Mouse (Mus musculus) G1E (cell line): ENCODE results near the gene Iqcc. TPM values are rescaled to one million over a fixed set of nuclear protein-coding genes. Genes with fewer than 3 reads are reported as not detected.

Experiments
- ATAC-seq: 2 replicates; pipeline ENCODE4 v1.8.0; 2016; ENCODE audit warnings: mild to moderate bottlenecking; ENCODE audit not compliant: insufficient number of reproducible peaks, poor library complexity, low FRiP score, severe bottlenecking; ENCODE audit errors: extremely low read depth
- DNase-seq: peaks from one replicate; pipeline ENCODE4 v3.0.0; 2012; ENCODE audit warnings: low spot score
- H3K27me3 ChIP-seq: 2 replicates; pipeline ENCODE4 v1.6.1; 2012; ENCODE audit warnings: mild to moderate bottlenecking, low read length, inconsistent platforms; ENCODE audit not compliant: insufficient read depth
- H3K36me3 ChIP-seq: replicated peaks from 2 replicates; pipeline ENCODE3; 2012; ENCODE audit warnings: mild to moderate bottlenecking, inconsistent platforms
- H3K4me1 ChIP-seq: 2 replicates; pipeline ENCODE4 v1.6.1; 2012; ENCODE audit warnings: low read depth, low read length, inconsistent platforms, mixed read lengths; ENCODE audit not compliant: insufficient read depth
- H3K4me3 ChIP-seq: 2 replicates; pipeline ENCODE4 v1.5.1; 2012; ENCODE audit warnings: low read depth, mild to moderate bottlenecking, inconsistent platforms, low read length, moderate library complexity, mixed read lengths
- H3K9me3 ChIP-seq: replicated peaks from 2 replicates; pipeline ENCODE4 v1.6.1; 2012; ENCODE audit warnings: inconsistent platforms
- CTCF ChIP-seq: IDR thresholded peaks from 2 replicates; pipeline ENCODE4 v1.5.1; 2012; ENCODE audit warnings: low read depth, low read length, inconsistent platforms, mixed read lengths
- GATA1 ChIP-seq: IDR thresholded peaks from 2 replicates; pipeline ENCODE4 v1.6.1; 2012; ENCODE audit warnings: borderline replicate concordance, low read length, inconsistent platforms, mixed read lengths
- GATA2 ChIP-seq: IDR thresholded peaks from 2 replicates; pipeline ENCODE4 v1.6.1; 2012; ENCODE audit warnings: low read depth, low read length, inconsistent platforms, borderline replicate concordance
- POLR2AphosphoS5 ChIP-seq: IDR thresholded peaks from 2 replicates; pipeline ENCODE4 v1.6.1; 2012; ENCODE audit warnings: low read depth, low read length, inconsistent platforms; ENCODE audit not compliant: insufficient replicate concordance
- TAL1 ChIP-seq: conservative IDR thresholded peaks from 2 replicates; pipeline ENCODE4 v1.6.1; 2012; ENCODE audit warnings: low read depth, low read length, inconsistent platforms, mixed read lengths
- polyA plus RNA-seq: library from polyadenylated mRNA; stranded (reverse); fragments of >175 nt; gene quantifications from 2 replicates; pipeline ENCODE4 v1.2.3, GENCODE M21; 2012
- total RNA-seq, 2 experiments: library from RNA; stranded (forward) in 1 of 2; stranded (reverse) in 1 of 2; fragments of 200-1000 nt in 1 of 2; fragments of >200 nt in 1 of 2; fragmentation: Nextera tagmentation in 1 of 2; gene quantifications; 2 replicates each; pipeline ENCODE4 v1.2.3; 2014 to 2017

Gene Iqcc
- total and polyA plus RNA-seq, 3 experiments: 8.8 to 35.0 (median 23.6) TPM

DNA sequence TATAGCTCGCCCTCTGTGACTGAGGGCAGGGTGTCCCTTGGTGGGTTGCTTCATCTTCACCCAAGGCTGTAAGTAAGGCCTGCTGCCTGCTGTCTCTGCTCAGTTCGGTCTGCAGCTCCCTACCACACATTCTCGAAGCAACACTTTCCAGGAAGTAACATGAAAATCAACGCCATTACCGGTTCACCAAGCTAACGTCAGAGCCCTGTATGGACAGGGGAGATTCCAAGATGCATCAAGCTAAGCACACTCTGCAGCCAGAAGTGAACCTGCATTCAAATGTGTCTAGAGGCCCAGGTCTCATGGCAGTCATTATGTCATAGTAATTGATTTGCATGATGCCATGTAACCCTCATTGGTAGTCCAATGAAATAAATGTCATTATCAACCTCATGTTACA is 48.9 kb downstream of the Iqcc start:
- DNase-seq (no peak), ATAC-seq (no peak)
- Histone ChIP-seq H3K4me1 (peaks cover 11% of the 10 kb centered on the region), H3K36me3 (no peaks in the 10 kb centered on the region), H3K4me3 (no peak overlapping the region), H3K9me3 (no peaks in the 10 kb centered on the region), H3K27me3 (peaks cover 46% of the 10 kb centered on the region)
- TF ChIP-seq POLR2AphosphoS5: no peak
- no peak for TF ChIP-seq GATA2

DNA sequence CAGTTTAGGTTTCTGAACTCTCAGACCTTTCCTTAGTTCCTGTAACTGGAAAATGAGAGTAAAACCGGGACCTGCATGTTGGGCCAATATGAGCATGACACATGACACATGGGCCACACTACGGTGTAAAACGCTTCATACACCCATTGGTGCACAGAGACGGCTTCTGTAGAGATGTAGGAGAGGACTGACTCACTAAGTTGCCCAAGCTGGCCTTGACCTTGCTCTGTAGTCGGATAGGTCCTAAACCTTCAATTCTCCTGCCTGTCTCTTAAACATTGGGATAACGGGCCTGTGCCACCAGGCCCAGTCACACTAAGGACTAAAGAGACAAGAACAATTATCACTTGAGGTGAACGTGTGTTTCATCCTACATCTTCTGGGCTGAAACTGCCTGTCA is 50.5 kb downstream of the Iqcc start:
- no peak for ATAC-seq
- peaks cover 5% of the 10 kb centered on the region for H3K4me1 ChIP-seq
- no peak for DNase-seq
- no peaks in the 10 kb centered on the region for H3K36me3 ChIP-seq
- H3K27me3 ChIP-seq: peaks cover 36% of the 10 kb centered on the region
- TF ChIP-seq GATA2 (no peak), POLR2AphosphoS5 (no peak), TAL1 (no peak), GATA1 (no peak), CTCF (no peak)
- H3K9me3 ChIP-seq: no peaks in the 10 kb centered on the region
- H3K4me3 ChIP-seq: no peak overlapping the region

DNA sequence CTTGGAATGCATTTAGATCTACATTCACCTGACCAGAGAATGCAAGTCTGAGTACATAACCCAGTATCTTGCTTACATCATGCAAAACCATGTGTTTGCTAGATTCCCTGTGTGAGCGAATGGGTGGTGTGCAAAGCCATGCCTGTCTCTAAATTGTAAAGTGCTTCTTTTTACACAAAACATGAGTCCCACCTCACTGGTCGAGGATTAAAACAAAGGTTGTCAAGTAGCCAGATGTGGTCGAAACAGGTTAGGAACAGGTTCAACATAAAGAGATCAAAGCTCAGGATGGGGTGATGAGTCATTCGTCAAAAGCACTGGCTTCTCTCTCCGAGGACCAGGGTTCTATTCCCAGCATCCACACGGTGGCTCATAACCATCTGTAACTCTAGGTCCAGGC is 53.8 kb downstream of the Iqcc start:
- no peaks in the 10 kb centered on the region for H3K36me3 ChIP-seq
- H3K4me1 ChIP-seq: 0 out of 2 replicates have a peak, but pooled peaks cover 3% of the 10 kb centered on the region
- DNase-seq: no peak
- ATAC-seq: no peak
- H3K9me3 ChIP-seq: no peaks in the 10 kb centered on the region
- H3K4me3 ChIP-seq: no peak overlapping the region
- no peak for TF ChIP-seq CTCF
- no peak for TF ChIP-seq POLR2AphosphoS5
- no peak for TF ChIP-seq TAL1
- H3K27me3 ChIP-seq: peaks cover 12% of the 10 kb centered on the region

Other genes with a start within 250 kb of the Iqcc start
- not detected in 2 replicates for gene Zbtb8a, start 241.0 kb downstream of the Iqcc start, total RNA-seq (2014; fragmentation: Nextera tagmentation)
- 0.64 and 0.87 TPM in 2 replicates for gene Zbtb8a, start 241.0 kb downstream of the Iqcc start, total RNA-seq (2017)
- 0.14 and 0.17 TPM in 2 replicates for gene Zbtb8a, start 241.0 kb downstream of the Iqcc start, polyA plus RNA-seq
- gene Zbtb8b, start 178.2 kb downstream of the Iqcc start, total RNA-seq (2014; fragmentation: Nextera tagmentation): not detected in 2 replicates
- gene Zbtb8b, start 178.2 kb downstream of the Iqcc start, total RNA-seq (2017): 0.06 and 0.16 TPM in 2 replicates
- not detected in 2 replicates for gene Zbtb8b, start 178.2 kb downstream of the Iqcc start, polyA plus RNA-seq
- 25.0 and 91.3 TPM in 2 replicates for gene Bsdc1, start 157.5 kb downstream of the Iqcc start, total RNA-seq (2014; fragmentation: Nextera tagmentation)
- gene Bsdc1, start 157.5 kb downstream of the Iqcc start, total RNA-seq (2017): 28.4 and 29.1 TPM in 2 replicates
- gene Bsdc1, start 157.5 kb downstream of the Iqcc start, polyA plus RNA-seq: 25.7 and 34.8 TPM in 2 replicates
- not detected in 2 replicates for gene Tssk3, start 128.1 kb downstream of the Iqcc start, total RNA-seq (2014; fragmentation: Nextera tagmentation)
- 0.38 TPM in 1 of 2 replicates, not detected in the other for gene Tssk3, start 128.1 kb downstream of the Iqcc start, total RNA-seq (2017)
- gene Tssk3, start 128.1 kb downstream of the Iqcc start, polyA plus RNA-seq: not detected in 2 replicates
- not detected in 2 replicates for gene Fam229a, start 127.9 kb downstream of the Iqcc start, total RNA-seq (2014; fragmentation: Nextera tagmentation)
- not detected in 2 replicates for gene Fam229a, start 127.9 kb downstream of the Iqcc start, total RNA-seq (2017)
- 0.31 TPM in 1 of 2 replicates, not detected in the other for gene Fam229a, start 127.9 kb downstream of the Iqcc start, polyA plus RNA-seq
- gene Marcksl1, start 105.5 kb downstream of the Iqcc start, total RNA-seq (2014; fragmentation: Nextera tagmentation): 14.5 and 18.7 TPM in 2 replicates
- 13.4 and 13.6 TPM in 2 replicates for gene Marcksl1, start 105.5 kb downstream of the Iqcc start, total RNA-seq (2017)
- gene Marcksl1, start 105.5 kb downstream of the Iqcc start, polyA plus RNA-seq: 38.9 and 47.0 TPM in 2 replicates
- 79.8 and 86.5 TPM in 2 replicates for gene Hdac1, start 76.4 kb downstream of the Iqcc start, total RNA-seq (2014; fragmentation: Nextera tagmentation)
- gene Hdac1, start 76.4 kb downstream of the Iqcc start, total RNA-seq (2017): 64.5 and 76.7 TPM in 2 replicates
- gene Hdac1, start 76.4 kb downstream of the Iqcc start, polyA plus RNA-seq: 53.7 and 63.6 TPM in 2 replicates
- 3.5 TPM in 1 of 2 replicates, not detected in the other for gene Lck, start 45.5 kb downstream of the Iqcc start, total RNA-seq (2014; fragmentation: Nextera tagmentation)
- 1.7 and 2.1 TPM in 2 replicates for gene Lck, start 45.5 kb downstream of the Iqcc start, total RNA-seq (2017)
- gene Lck, start 45.5 kb downstream of the Iqcc start, polyA plus RNA-seq: 1.3 and 1.8 TPM in 2 replicates
- gene Fam167b, start 40.5 kb downstream of the Iqcc start, total RNA-seq (2014; fragmentation: Nextera tagmentation): not detected in 2 replicates
- not detected in 2 replicates for gene Fam167b, start 40.5 kb downstream of the Iqcc start, total RNA-seq (2017)
- not detected in 2 replicates for gene Fam167b, start 40.5 kb downstream of the Iqcc start, polyA plus RNA-seq
- 152 and 159 TPM in 2 replicates for gene Eif3i, start 18.5 kb downstream of the Iqcc start, total RNA-seq (2014; fragmentation: Nextera tagmentation)
- gene Eif3i, start 18.5 kb downstream of the Iqcc start, total RNA-seq (2017): 241 and 272 TPM in 2 replicates
- gene Eif3i, start 18.5 kb downstream of the Iqcc start, polyA plus RNA-seq: 130 and 133 TPM in 2 replicates
- gene Tmem234, start 18.4 kb downstream of the Iqcc start, total RNA-seq (2014; fragmentation: Nextera tagmentation): 129 and 155 TPM in 2 replicates
- 104 and 120 TPM in 2 replicates for gene Tmem234, start 18.4 kb downstream of the Iqcc start, total RNA-seq (2017)
- 207 and 224 TPM in 2 replicates for gene Tmem234, start 18.4 kb downstream of the Iqcc start, polyA plus RNA-seq
- 1.7 TPM in 1 of 2 replicates, not detected in the other for gene Dcdc2b, start 4.8 kb downstream of the Iqcc start, total RNA-seq (2014; fragmentation: Nextera tagmentation)
- 0.33 TPM in 1 of 2 replicates, not detected in the other for gene Dcdc2b, start 4.8 kb downstream of the Iqcc start, total RNA-seq (2017)
- gene Dcdc2b, start 4.8 kb downstream of the Iqcc start, polyA plus RNA-seq: 0.25 TPM in 1 of 2 replicates, not detected in the other
- gene Ccdc28b, start 4.8 kb upstream of the Iqcc start, total RNA-seq (2014; fragmentation: Nextera tagmentation): 1.1 TPM in 1 of 2 replicates, not detected in the other
- gene Ccdc28b, start 4.8 kb upstream of the Iqcc start, total RNA-seq (2017): 20.7 and 23.8 TPM in 2 replicates
- 4.8 and 4.9 TPM in 2 replicates for gene Ccdc28b, start 4.8 kb upstream of the Iqcc start, polyA plus RNA-seq
- 35.5 and 39.7 TPM in 2 replicates for gene Txlna, start 22.0 kb upstream of the Iqcc start, total RNA-seq (2014; fragmentation: Nextera tagmentation)
- 73.5 and 79.6 TPM in 2 replicates for gene Txlna, start 22.0 kb upstream of the Iqcc start, total RNA-seq (2017)
- gene Txlna, start 22.0 kb upstream of the Iqcc start, polyA plus RNA-seq: 57.1 and 62.5 TPM in 2 replicates
- 54.7 and 57.9 TPM in 2 replicates for gene Kpna6, start 53.7 kb upstream of the Iqcc start, total RNA-seq (2014; fragmentation: Nextera tagmentation)
- gene Kpna6, start 53.7 kb upstream of the Iqcc start, total RNA-seq (2017): 21.0 and 23.1 TPM in 2 replicates
- 19.9 and 21.0 TPM in 2 replicates for gene Kpna6, start 53.7 kb upstream of the Iqcc start, polyA plus RNA-seq
- gene Tmem39b, start 77.7 kb upstream of the Iqcc start, total RNA-seq (2014; fragmentation: Nextera tagmentation): 18.3 and 24.8 TPM in 2 replicates
- 2.1 and 3.9 TPM in 2 replicates for gene Tmem39b, start 77.7 kb upstream of the Iqcc start, total RNA-seq (2017)
- 31.1 and 34.3 TPM in 2 replicates for gene Tmem39b, start 77.7 kb upstream of the Iqcc start, polyA plus RNA-seq
- 133 and 137 TPM in 2 replicates for gene Khdrbs1, start 123.2 kb upstream of the Iqcc start, total RNA-seq (2014; fragmentation: Nextera tagmentation)
- 72.6 and 87.2 TPM in 2 replicates for gene Khdrbs1, start 123.2 kb upstream of the Iqcc start, total RNA-seq (2017)
- gene Khdrbs1, start 123.2 kb upstream of the Iqcc start, polyA plus RNA-seq: 260 and 353 TPM in 2 replicates
- 712 and 801 TPM in 2 replicates for gene Ptp4a2, start 192.1 kb upstream of the Iqcc start, total RNA-seq (2014; fragmentation: Nextera tagmentation)
- gene Ptp4a2, start 192.1 kb upstream of the Iqcc start, total RNA-seq (2017): 371 and 464 TPM in 2 replicates
- gene Ptp4a2, start 192.1 kb upstream of the Iqcc start, polyA plus RNA-seq: 37.5 and 45.6 TPM in 2 replicates